8 mouse cellular contexts compared by ENCODE assay signal in the genomic region with DNA sequence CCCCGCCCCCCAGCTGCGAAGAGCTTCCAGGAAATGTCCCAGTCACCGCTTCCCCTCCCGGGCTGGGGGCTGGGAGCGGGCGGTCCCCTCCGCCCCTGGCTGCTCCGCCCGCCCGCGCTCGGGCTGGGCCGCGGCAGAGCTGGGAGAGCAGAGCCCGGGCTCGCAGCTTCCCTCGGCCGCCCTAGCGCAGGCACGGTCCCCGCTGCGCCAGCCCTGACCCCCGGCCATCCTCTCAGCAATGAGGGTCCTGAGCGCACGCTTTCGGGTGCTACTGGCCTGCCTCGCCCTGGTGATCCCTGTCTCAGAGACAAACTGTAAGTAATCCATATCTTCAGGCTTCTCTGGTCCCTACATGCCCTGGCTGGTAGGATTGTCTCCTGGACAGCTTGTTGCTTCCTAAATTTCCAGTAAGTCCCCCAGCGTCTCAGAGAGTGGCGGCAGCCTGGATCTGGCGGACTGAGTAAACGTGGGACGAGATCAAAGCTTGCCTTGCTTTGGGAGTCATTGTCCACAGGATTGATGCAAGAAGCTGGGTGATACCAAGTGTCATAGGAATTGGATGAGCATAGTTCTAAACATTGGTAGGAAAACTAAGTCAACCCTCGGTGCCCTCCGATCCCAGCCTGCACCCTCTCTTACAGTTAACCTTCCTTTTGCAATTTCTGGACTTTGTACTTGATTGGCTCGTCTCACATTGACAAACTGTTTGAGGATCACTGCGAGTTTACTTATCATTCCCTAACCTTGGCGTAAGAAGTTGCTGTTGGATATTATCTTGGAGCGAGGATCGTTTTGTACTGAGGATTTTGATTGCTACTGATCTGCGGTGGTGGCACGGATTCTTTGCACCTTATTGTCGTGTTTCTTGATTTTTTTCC. TPM values are rescaled to one million over a fixed set of nuclear protein-coding genes. Genes with fewer than 3 reads are reported as not detected.
DNase-seq lines count a peak whose midpoint lies in the region; ATAC-seq and TF ChIP-seq lines count a peak whose summit lies in the region.

A gene (plus strand): TSS at position 117 of the 878 bp plus-strand sequence.

- H3ac ChIP-seq in C2C12 (ENCODE audit: control insufficient read depth, insufficient read length, low read depth): peak within 1 kb of the TSS; percentile 74

- H3K27me3 ChIP-seq in C2C12 (ENCODE audit: control insufficient read depth, insufficient read depth, insufficient read length): no peaks in the 10 kb centered on the region
- no peaks in the 10 kb centered on the region; the same call in 1 of the 2 replicates for H3K27me3 ChIP-seq in forebrain, embryonic 12.5 days
- no peaks in the 10 kb centered on the region for H3K27me3 ChIP-seq in heart, postnatal 0 days (ENCODE audit: control insufficient read depth, insufficient read depth, low read length)
- no peaks in the 10 kb centered on the region for H3K27me3 ChIP-seq in neural tube, embryonic 15.5 days (replicated peaks)
- no peaks in the 10 kb centered on the region for H3K27me3 ChIP-seq in thymus, adult 2 months (ENCODE audit: control insufficient read depth, insufficient read depth, low read length)

- H3K36me3 ChIP-seq in C2C12 (ENCODE audit: control insufficient read depth, insufficient read depth): no peaks in the 10 kb centered on the region
- no peaks in the 10 kb centered on the region for H3K36me3 ChIP-seq in forebrain, embryonic 12.5 days (replicated peaks)
- H3K36me3 ChIP-seq in heart, postnatal 0 days (replicated peaks; ENCODE audit: control insufficient read depth, insufficient read depth, low read length): no peaks in the 10 kb centered on the region
- H3K36me3 ChIP-seq in neural tube, embryonic 15.5 days: no peaks in the 10 kb centered on the region
- H3K36me3 ChIP-seq in thymus, adult 2 months (ENCODE audit: control insufficient read depth, insufficient read depth, low read length): no peaks in the 10 kb centered on the region

- TF ChIP-seq CTCF in C2C12 (IDR thresholded peaks at IDR 0.05; ENCODE audit: control insufficient read depth, insufficient read depth, insufficient read length): no peak
- TF ChIP-seq CTCF in heart, postnatal 0 days (IDR thresholded peaks at IDR 0.05; ENCODE audit: low read depth): no peak
- no peak for TF ChIP-seq CTCF in lung, adult 2 months (IDR thresholded peaks at IDR 0.05; ENCODE audit: insufficient read depth, low read length)
- TF ChIP-seq CTCF in thymus, adult 2 months (IDR thresholded peaks at IDR 0.05; ENCODE audit: borderline replicate concordance, control insufficient read depth, extremely low read depth, insufficient read depth, low read length, poor library complexity): no peak

- WGBS in forebrain, embryonic 12.5 days: 4% methylated on average over 41 of the region's 42 CpGs
- WGBS in heart, postnatal 0 days: 4% methylated on average over 38 of the region's 42 CpGs
- WGBS in lung, adult 2 months: 3% methylated on average over 40 of the region's 42 CpGs
- 4% methylated on average over 39 of the region's 42 CpGs for WGBS in neural tube, embryonic 15.5 days
- WGBS in thymus, adult 2 months: 16% methylated on average over 41 of the region's 42 CpGs

- peak; percentile 82 for DNase-seq in adrenal gland, postnatal 14 days
- peak; percentile 60 for DNase-seq in heart, postnatal 0 days (ENCODE audit: low spot score)
- DNase-seq in kidney, postnatal 25 days: peak; percentile 62 to 84
- DNase-seq in lung, adult 2 months: peak; percentile 66
- DNase-seq in thymus, adult 2 months: peak; percentile 33

- H3K79me2 ChIP-seq in C2C12 (ENCODE audit: control insufficient read depth, insufficient read depth): no peaks in the 10 kb centered on the region

- 0 out of 2 replicates have a peak, but pooled peaks cover 5% of the 10 kb centered on the region for H3K4me1 ChIP-seq in forebrain, embryonic 12.5 days
- H3K4me1 ChIP-seq in heart, postnatal 0 days (ENCODE audit: control insufficient read depth, insufficient read depth): no peaks in the 10 kb centered on the region
- H3K4me1 ChIP-seq in lung, adult 2 months (ENCODE audit: control insufficient read depth, insufficient read depth, low read length): peaks cover 7% of the 10 kb centered on the region
- H3K4me1 ChIP-seq in neural tube, embryonic 15.5 days: peaks cover 4% of the 10 kb centered on the region
- peaks cover 6% of the 10 kb centered on the region; the same call in 1 of the 2 replicates for H3K4me1 ChIP-seq in thymus, adult 2 months (replicated peaks; ENCODE audit: control insufficient read depth, insufficient read depth, low read length)

- peak; percentile 79 for TF ChIP-seq POLR2A in lung, adult 2 months (IDR thresholded peaks at IDR 0.05; ENCODE audit: borderline replicate concordance, extremely low read depth, low read depth, low read length)
- TF ChIP-seq POLR2A in thymus, adult 2 months (IDR thresholded peaks at IDR 0.05; ENCODE audit: control insufficient read depth, extremely low read depth, insufficient read depth, low read length, poor library complexity): no peak

- no peaks in the 10 kb centered on the region for H3K79me3 ChIP-seq in C2C12 (ENCODE audit: low read depth)

- ATAC-seq in forebrain, embryonic 12.5 days (ENCODE audit: low FRiP score): peak; percentile 93
- ATAC-seq in heart, postnatal 0 days (ENCODE audit: insufficient read depth, low read depth): peak; percentile 95
- ATAC-seq in neural tube, embryonic 15.5 days (ENCODE audit: low FRiP score): peak; percentile 95

- peak within 1 kb of the TSS; percentile 82 for H3K4me2 ChIP-seq in forebrain, embryonic 12.5 days
- H3K4me2 ChIP-seq in heart, postnatal 0 days (ENCODE audit: low read depth, low read length): peak within 1 kb of the TSS; percentile 76
- peak within 1 kb of the TSS; percentile 96 for H3K4me2 ChIP-seq in neural tube, embryonic 15.5 days

- no peak for TF ChIP-seq EP300 in heart, postnatal 0 days (IDR thresholded peaks at IDR 0.05; ENCODE audit: low read depth)

- H3K9me3 ChIP-seq in forebrain, embryonic 12.5 days: no peaks in the 10 kb centered on the region
- no peaks in the 10 kb centered on the region for H3K9me3 ChIP-seq in heart, postnatal 0 days (replicated peaks; ENCODE audit: control insufficient read depth, low read length)
- H3K9me3 ChIP-seq in neural tube, embryonic 15.5 days (replicated peaks): no peaks in the 10 kb centered on the region

- peak within 1 kb of the TSS; percentile 41 for H3K4me3 ChIP-seq in C2C12 (ENCODE audit: insufficient read depth, poor library complexity, severe bottlenecking)
- peak within 1 kb of the TSS; percentile 56 for H3K4me3 ChIP-seq in forebrain, embryonic 12.5 days (replicated peaks)
- H3K4me3 ChIP-seq in heart, postnatal 0 days (ENCODE audit: low read depth, low read length): peak within 1 kb of the TSS; percentile 62
- H3K4me3 ChIP-seq in lung, adult 2 months (replicated peaks; ENCODE audit: extremely low read depth, low read depth, low read length): peak within 1 kb of the TSS; percentile 100
- peak within 1 kb of the TSS; percentile 61 for H3K4me3 ChIP-seq in neural tube, embryonic 15.5 days (replicated peaks)
- peak within 1 kb of the TSS; percentile 44 for H3K4me3 ChIP-seq in thymus, adult 2 months (ENCODE audit: control insufficient read depth, insufficient read depth, low read length)

- no peak within 1 kb of the TSS for H3K27ac ChIP-seq in forebrain, embryonic 12.5 days
- peak within 1 kb of the TSS; percentile 73 for H3K27ac ChIP-seq in heart, postnatal 0 days (ENCODE audit: low read depth)
- H3K27ac ChIP-seq in neural tube, embryonic 15.5 days (replicated peaks): peak within 1 kb of the TSS; percentile 48
- no peak within 1 kb of the TSS for H3K27ac ChIP-seq in thymus, adult 2 months (ENCODE audit: control insufficient read depth, insufficient read depth, low read length)

- H3K9ac ChIP-seq in forebrain, embryonic 12.5 days: peak within 1 kb of the TSS; percentile 76
- peak within 1 kb of the TSS; percentile 84 for H3K9ac ChIP-seq in heart, postnatal 0 days (replicated peaks; ENCODE audit: low read depth, low read length)
- peak within 1 kb of the TSS; percentile 80 for H3K9ac ChIP-seq in neural tube, embryonic 15.5 days (replicated peaks)

TF ChIP-seq in C2C12, 6 proteins besides CTCF, POLR2A, EP300 and RAD21:
- TF ChIP-seq FOSL1 (IDR thresholded peaks at IDR 0.05; ENCODE audit: insufficient read depth, low read length, poor library complexity, severe bottlenecking) (no peak), CEBPB (IDR thresholded peaks at IDR 0.05; ENCODE audit: low read depth) (no peak), MYOD1 (IDR thresholded peaks at IDR 0.05; ENCODE audit: control insufficient read depth, insufficient read length, low read depth) (no peak), MAX (IDR thresholded peaks at IDR 0.05) (no peak), MYOG (IDR thresholded peaks at IDR 0.05; ENCODE audit: control insufficient read depth, extremely low read depth, insufficient read length) (no peak), USF1 (IDR thresholded peaks at IDR 0.05; ENCODE audit: low read depth) (no peak)

RNA-seq across cellular contexts. Expression of the gene that starts here (rescaled TPM):
- polyA plus RNA-seq in C2C12 (2012; fragmentation: generic; extraction: Trizol): 6.6 TPM
- total RNA-seq in adrenal gland, postnatal 14 days (2021): 42.1 and 47.9 TPM in 2 replicates
- polyA plus RNA-seq in forebrain, embryonic 12.5 days (2016; fragmentation: Nextera tagmentation; extraction: Ambion mirVana): 13.0 and 13.1 TPM in 2 replicates
- total RNA-seq in heart, postnatal 0 days (2014; rRNA removed; ENCODE audit: low replicate concordance): 16.4 and 31.8 TPM in 2 replicates
- polyA plus RNA-seq in heart, postnatal 0 days (2015; fragmentation: Nextera tagmentation; extraction: Ambion mirVana): 16.2 and 17.9 TPM in 2 replicates
- 15.6 and 20.0 TPM in 2 replicates for polyA plus RNA-seq in lung, adult 2 months (2012; rRNA removed)
- polyA plus RNA-seq in neural tube, embryonic 15.5 days (2015; fragmentation: Nextera tagmentation; extraction: Ambion mirVana): 13.9 and 20.3 TPM in 2 replicates
- 2.1 and 2.8 TPM in 2 replicates for polyA plus RNA-seq in thymus, adult 2 months (2012; rRNA removed)

Comparison
In these comparisons a context has a peak if more than half of its experiments do, and no peak if none do; other contexts are left out.
1. H3K4me3 ChIP-seq: peak in every context shown above with its lines; median percentile 100 in lung, adult 2 months; 62 in heart, postnatal 0 days; 61 in neural tube, embryonic 15.5 days; 56 in forebrain, embryonic 12.5 days; 44 in thymus, adult 2 months; 41 in C2C12.
2. H3K27ac ChIP-seq: peak in heart, postnatal 0 days (single experiment) and neural tube, embryonic 15.5 days (single experiment); none in forebrain, embryonic 12.5 days (single experiment) and thymus, adult 2 months (single experiment).
3. Peak in every context shown above with its lines, with median percentiles within 50 percentile points of each other: DNase-seq, ATAC-seq, H3K4me2 ChIP-seq and H3K9ac ChIP-seq.